Mouse (Mus musculus) megakaryocyte, embryonic 14.5 days (primary cell): ENCODE measurements at regions not wholly inside any gene's neighbourhood (a gene's known extent, or its start where the extent isn't known, plus 50 kb on each side); places are given as distances from the start of the nearest gene placed in this dataset.

ENCODE experiments used
- FLI1 ChIP-seq: IDR thresholded peaks from 2 replicates; pipeline ENCODE4 v1.6.1; 2012; ENCODE audit warnings: low read length, inconsistent platforms, mixed read lengths
- GATA1 ChIP-seq: IDR thresholded peaks from 3 replicates; pipeline ENCODE4 v1.6.1; 2012; ENCODE audit warnings: mixed read lengths, low read length, inconsistent platforms, borderline replicate concordance

- TF ChIP-seq GATA1 (no peak), FLI1 (no peak)
Measured at GRCm38 (mm10) chr4:7246828-7247227, 992.0 kb downstream of the Car8 start.
